Mouse (Mus musculus) kidney, postnatal 4 days (tissue): Measurements from ENCODE around the gene Coq7.

Source experiments
- DNase-seq, 2 experiments: peaks; one replicate each; pipeline ENCODE4 v3.0.0; 2021; ENCODE audit warnings: mixed read lengths in 2 of 2

The Coq7 gene

GRCm38 (mm10) chr7:118493892-118494291 lies 39.3 kb downstream of the Coq7 start:
- DNase-seq = no peak

DNA sequence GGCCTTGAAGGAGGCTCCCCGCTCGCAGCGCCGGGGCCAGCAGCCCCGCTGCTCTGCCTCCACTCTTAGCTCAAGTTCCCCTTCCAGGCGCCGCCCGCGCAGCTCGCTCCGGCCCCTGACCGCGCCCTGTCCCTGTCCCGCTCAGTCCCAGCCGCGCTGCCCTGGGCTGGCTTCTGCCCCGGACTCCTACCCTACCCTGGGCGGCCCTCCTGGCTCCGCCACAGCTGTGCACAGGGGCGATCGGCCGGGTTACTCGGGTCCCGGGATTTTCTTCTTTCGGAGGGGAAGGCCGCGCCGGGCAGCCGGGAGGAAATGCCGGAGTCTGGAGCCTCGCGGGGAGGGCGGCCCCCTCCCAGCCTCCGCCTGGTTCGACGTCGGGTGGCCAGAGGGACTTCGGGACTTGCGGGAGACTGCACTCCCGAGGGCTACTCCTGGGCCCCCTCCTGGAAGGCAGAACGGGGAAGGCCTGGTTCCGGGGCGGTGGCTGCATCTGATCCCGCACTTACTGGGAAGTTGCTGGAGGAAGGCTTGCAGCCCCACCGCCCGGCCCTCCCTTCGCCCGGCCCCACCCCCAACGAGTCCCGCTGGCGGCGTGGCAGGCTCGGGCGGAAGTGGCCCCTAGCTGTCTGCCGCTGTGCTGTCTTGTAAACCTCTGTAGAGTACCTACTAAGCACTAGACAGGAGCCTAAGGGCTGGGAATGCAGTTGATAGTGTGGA lies 41.6 kb downstream of the Coq7 start, which contains the start of gene Itpripl2:
Itpripl2 (minus strand) TSS at position 545 of the 717 bp plus-strand sequence.
- DNase-seq = peak; percentile 87 to 91

- DNase-seq = peak; percentile 49 to 64
These were observed 42.3 kb downstream of the Coq7 start for GRCm38 (mm10) chr7:118490666-118491430.

GRCm38 (mm10) chr7:118489706-118490665 lies 43.2 kb downstream of the Coq7 start:
- DNase-seq = peak in 1 of 2 experiments; percentile 27

GRCm38 (mm10) chr7:118488060-118488664 lies 45.0 kb downstream of the Coq7 start:
- peak in 1 of 2 experiments; percentile 25 for DNase-seq

- DNase-seq = no peak
These were observed 46.2 kb downstream of the Coq7 start for GRCm38 (mm10) chr7:118486917-118487316.

GRCm38 (mm10) chr7:118483996-118484395 lies 49.2 kb downstream of the Coq7 start:
- no peak for DNase-seq

DNA sequence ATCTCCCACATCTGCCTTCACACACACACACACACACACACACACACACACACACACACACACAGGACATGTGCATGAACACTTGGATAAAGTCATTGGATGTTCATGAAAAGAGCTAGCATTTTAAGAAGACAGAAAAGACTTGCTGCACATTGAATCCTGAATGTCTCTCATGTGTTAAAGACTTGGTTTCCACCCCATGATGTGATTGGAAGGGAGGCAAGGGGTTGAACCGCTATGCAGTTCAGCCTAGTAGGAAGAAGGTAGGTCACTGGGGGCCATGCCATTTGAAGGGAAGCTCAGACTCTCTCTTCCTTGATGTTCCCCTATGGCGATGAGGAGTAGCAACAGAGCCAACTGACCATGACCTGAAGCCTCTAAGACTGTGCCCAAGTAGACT lies 51.2 kb downstream of the Coq7 start:
- no peak for DNase-seq

DNA sequence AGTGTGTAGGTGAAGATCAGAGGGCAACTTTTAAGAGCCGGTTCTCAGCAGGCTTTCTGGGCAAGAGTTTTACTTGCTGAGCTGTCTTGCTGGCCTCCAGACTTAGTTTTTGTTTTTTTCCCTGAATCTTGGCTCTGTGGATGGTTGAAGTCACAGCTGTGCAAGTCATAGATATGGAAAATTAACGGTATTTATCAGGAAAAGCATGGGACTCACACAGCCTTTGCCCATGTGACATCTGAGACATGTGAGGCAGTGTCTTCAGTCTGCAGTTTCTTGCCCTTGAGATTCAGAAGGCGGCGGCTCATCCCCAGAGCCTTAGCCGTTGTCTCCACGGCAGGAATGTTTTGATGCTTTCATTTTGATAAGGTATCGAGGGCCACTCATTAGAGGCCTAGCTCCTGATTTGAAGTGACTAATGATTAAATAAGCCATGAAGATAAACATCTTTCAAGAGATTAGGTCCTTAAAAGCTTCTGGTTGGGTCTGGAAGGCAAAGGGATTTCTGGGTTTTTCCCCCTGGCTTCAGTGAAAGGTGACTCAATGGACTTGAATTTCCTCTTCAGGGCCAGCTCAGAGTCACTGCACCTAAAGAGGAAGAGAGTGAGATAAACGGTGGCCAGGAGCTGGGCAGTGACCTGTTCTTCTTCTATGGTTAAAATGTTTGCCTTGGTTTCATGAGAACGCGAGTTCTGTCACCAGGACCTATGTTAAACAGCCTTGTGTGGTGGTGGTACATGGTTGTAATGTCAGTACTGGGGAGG lies 51.9 kb downstream of the Coq7 start:
- no peak for DNase-seq

DNA sequence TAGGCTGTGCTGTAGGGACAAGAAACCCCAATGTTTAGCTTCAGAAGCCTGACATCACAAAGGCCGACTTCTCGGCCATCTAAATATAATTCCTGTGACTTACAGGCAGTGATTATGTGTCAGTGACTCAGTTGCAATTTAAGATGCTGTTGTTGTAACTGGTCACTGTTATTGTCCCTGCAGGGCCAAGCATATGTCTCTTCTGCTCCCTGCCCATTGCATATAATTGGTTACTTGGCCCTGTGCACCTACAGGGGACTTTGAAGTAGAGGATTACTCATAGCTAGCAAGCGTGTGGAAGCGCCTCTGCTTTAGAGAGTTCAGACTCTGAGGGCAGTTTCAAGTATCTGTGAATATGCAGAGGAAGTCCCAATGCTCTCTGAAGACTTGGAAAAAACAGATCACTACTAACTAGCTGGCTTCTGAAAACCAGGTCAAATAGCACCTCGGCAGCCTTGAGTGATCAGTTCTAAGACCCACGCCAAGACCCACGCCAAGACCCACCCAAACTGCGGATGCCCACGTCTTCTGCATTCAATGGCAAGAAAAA lies 52.9 kb downstream of the Coq7 start:
- DNase-seq = no peak

GRCm38 (mm10) chr7:118478835-118479312 lies 54.3 kb downstream of the Coq7 start:
- peak; percentile 73 to 85 for DNase-seq

DNA sequence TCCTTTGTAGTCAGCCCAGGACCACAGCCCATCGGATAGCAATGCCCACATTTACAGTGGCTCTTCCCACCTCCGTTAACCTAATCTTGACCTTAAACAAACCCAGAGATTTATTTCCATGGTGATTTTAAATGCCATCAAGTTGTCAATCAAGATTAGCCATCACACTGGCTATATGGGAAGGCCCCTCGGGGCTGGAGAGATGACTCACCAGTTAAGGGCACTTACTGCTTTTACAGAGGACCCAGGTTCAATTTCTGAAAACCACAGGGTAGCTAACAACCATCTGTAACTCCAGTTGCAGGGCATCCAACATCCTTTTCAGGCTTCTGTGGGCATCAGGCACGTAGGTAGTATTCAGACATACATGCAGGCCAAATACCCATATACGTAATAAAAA lies 56.7 kb downstream of the Coq7 start:
- DNase-seq = no peak

DNA sequence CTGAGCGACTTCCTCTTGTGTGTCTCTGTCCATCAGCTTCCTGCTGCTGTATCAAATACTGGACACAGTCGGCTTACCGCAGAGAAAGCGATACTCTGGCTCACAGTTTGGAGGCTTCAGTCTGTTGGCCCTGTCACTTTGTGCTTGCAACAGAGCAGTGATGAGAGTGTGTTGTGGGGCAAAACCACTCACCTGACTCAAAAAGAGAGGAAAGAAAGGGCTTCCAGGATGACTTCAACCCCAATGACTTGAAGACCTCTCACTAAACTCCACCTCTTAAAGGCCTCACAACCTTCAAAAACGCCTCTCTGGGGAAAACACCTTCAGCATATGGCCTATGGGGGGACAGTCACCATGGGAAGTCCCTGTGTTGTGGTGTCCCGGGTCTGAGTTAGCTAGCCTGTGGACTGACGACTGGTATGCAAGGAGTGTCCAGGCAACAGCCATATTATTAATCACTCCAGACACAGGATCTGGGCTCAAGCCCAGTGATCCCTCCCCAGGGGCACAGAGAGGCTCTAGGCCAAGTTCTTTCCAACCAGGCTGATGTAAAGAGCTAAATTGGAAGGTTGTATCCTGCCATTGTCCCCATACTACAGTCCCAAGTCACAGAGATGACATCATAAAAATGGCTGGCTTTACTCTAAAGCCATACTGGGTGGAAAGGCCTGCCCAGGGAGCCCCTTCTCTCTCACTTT lies 58.0 kb downstream of the Coq7 start:
- peak; percentile 73 to 77 for DNase-seq

- DNase-seq = no peak
These were observed 60.3 kb downstream of the Coq7 start for GRCm38 (mm10) chr7:118472886-118473285.

DNA sequence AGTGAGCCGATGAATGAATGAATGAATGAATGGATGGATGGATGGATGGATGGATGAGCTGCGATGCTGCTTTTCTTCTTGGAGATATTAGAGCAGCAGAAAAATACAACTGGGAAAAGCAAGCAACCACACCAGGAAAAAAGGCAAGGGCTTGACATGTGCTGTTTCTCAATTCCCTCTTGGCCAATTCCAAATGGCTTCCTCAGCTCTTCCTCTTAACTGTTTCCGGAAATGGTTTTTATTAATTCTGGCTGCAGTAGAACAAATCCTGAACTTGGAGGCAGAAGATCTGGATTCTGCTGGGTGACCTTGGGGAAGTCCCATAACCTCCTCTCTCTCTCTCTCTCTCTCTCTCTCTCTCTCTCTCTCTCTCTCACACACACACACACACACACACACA lies 65.1 kb downstream of the Coq7 start:
- DNase-seq = no peak

DNA sequence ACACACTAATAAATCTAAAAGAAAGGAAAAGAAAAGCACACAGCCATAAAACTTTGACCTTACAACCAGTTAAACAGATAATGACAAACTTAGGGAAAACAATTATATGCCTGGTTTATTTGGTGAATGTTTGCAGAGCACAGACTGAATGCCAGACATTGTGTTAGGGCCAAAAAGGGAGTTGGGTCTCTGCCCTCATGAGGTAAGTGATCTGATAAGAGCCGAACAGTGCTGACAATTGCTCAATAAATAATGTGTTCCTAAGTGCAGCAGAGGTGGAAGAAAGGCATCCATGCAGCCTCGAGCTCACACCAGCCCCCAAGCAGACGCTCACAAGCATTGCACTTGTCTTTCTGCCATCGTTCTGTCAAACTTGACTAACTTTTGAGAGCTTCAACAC lies 68.7 kb downstream of the Coq7 start:
- no peak for DNase-seq

DNA sequence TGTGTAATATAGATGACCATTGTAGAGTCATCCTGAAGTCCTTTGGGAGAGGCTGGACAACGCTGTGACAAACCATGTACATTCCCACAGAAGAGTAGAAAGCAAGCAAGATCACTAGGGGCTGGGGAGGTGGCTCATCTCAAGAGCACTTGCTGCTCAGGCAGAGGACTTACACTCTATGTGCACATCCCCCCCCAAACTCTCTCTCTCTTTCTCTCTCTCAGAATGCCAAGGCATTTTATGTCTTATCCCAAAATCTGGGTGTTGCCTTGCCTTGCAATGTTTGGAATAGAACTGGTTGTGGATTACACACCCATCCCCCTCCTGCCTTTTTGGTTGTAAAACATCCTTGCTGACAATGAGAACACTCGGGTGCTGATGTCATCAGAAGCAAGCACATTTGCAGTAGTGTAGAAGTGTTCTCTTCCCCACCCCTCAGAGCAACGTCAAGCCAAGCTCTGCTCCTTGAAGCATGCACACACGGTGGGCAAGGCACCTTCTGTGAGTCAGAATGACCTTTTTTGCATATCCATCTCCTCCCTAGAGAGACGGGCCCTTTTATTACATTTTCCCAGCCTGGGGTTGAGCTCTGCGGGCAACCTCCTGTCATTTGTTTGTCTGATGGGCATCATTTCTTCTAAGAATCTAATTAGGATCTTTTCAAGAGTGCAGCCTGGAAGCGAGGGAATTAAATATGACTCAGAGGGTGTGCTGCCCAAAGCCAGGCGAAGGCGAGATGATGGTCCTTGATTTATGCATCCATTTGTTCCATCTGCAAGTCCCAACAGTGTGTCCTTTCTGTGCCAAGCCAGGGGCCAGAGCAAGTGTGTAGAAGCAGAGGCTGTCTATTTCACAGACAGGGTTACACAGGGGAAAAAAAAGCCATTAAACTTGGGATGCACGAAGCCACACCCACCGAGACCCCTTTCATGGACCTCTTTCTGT lies 70.1 kb downstream of the Coq7 start:
- DNase-seq = no peak

- no peak for DNase-seq
These were observed 71.6 kb downstream of the Coq7 start for GRCm38 (mm10) chr7:118461400-118462136.
